Mouse (Mus musculus): Measurements from ENCODE around the gene Atg4c. TPM values are rescaled to one million over a fixed set of nuclear protein-coding genes. Genes with fewer than 3 reads are reported as not detected.

The Atg4c gene
- polyA plus RNA-seq, 1 experiment from 2014 or later = 11.3 TPM

DNA sequence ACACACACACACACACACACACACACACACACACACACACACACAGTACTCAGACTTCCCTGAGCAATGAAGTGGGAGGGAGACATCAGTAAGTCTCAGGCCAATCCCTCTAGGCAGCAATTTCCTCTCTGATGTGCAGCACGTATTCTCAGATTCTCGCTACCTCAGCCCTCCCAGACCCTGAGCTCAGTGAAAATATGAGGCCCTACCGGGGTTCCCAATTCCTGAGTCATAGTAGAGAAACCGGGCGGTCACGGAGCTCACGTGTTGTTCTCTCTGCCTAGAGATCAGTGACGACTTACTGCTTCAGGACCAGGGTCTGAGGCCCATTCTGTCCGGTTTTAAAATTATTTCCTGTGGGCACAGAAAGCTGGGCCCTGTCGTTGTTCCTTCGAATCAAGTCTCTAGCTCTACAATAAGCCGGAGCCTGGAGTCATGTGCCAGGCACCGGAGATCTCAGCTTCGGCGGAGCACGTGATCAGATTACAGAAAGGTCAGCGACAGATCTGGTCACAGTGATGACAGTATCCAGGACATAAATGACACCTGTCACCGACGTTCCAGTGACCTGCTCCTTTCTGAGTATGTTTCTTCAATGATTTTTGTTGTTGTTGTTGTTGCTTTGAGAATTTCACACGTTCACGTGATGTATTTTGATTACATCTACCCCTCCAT lies 14.2 kb upstream of the Atg4c start:
- ATAC-seq (ENCODE audit: insufficient read depth) = 0 out of 2 replicates have a peak, but pooled peaks have one; percentile 23
- WGBS = 53% methylated on average over 21 of the region's 21 CpGs
- H3K9me3 ChIP-seq (ENCODE audit: low read depth, low read length) = no peaks in the 10 kb centered on the region

DNA sequence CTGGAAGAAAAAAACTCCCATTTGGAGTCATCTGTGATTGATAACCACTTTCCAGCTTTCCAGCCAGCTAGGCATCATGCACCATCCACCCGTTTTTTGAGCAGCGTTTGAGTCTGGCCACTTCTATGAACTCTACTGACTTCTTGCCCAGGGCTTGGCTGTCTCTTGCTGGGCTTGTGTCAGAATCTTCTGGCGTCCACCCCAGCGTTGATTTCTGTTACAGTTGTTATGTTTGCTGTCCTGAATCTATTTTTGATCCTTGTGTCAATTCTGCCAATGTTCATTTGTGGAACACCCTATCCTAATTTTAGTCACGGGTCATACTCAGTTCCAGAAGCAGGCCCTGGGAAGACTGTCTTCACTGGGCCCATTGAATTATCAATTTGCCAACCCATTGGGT lies 12.8 kb upstream of the Atg4c start:
- H3K4me1 ChIP-seq (ENCODE audit: insufficient read depth) = no peaks in the 10 kb centered on the region
- 63% methylated on average over 5 of the region's 5 CpGs for WGBS
- H3K9me3 ChIP-seq (ENCODE audit: low read depth, low read length) = no peaks in the 10 kb centered on the region
- no peak overlapping the region for H3K27ac ChIP-seq (ENCODE audit: low read depth)
- no peak overlapping the region for H3K4me2 ChIP-seq
- H3K27me3 ChIP-seq (ENCODE audit: insufficient read depth, low read length) = no peaks in the 10 kb centered on the region
- no peak overlapping the region for H3K9ac ChIP-seq
- no peak for ATAC-seq (ENCODE audit: insufficient read depth)
- H3K36me3 ChIP-seq (ENCODE audit: insufficient read depth) = no peaks in the 10 kb centered on the region
- DNase-seq = no peak
- no peak overlapping the region for H3K4me3 ChIP-seq (ENCODE audit: low read depth, low read length)
- no peak for TF ChIP-seq CTCF (IDR thresholded peaks at IDR 0.05; ENCODE audit: low read depth)

More for the DNA sequence above, 14.2 kb upstream of the Atg4c start:
- Histone ChIP-seq H3K36me3 (ENCODE audit: insufficient read depth) (no peaks in the 10 kb centered on the region), H3K27ac (ENCODE audit: low read depth) (no peak overlapping the region), H3K4me3 (ENCODE audit: low read depth, low read length) (no peak overlapping the region), H3K4me2 (no peak overlapping the region), H3K27me3 (ENCODE audit: insufficient read depth, low read length) (no peaks in the 10 kb centered on the region), H3K9ac (no peak overlapping the region), H3K4me1 (ENCODE audit: insufficient read depth) (no peaks in the 10 kb centered on the region)
- DNase-seq = no peak
- TF ChIP-seq CTCF (IDR thresholded peaks at IDR 0.05; ENCODE audit: low read depth) = no peak

DNA sequence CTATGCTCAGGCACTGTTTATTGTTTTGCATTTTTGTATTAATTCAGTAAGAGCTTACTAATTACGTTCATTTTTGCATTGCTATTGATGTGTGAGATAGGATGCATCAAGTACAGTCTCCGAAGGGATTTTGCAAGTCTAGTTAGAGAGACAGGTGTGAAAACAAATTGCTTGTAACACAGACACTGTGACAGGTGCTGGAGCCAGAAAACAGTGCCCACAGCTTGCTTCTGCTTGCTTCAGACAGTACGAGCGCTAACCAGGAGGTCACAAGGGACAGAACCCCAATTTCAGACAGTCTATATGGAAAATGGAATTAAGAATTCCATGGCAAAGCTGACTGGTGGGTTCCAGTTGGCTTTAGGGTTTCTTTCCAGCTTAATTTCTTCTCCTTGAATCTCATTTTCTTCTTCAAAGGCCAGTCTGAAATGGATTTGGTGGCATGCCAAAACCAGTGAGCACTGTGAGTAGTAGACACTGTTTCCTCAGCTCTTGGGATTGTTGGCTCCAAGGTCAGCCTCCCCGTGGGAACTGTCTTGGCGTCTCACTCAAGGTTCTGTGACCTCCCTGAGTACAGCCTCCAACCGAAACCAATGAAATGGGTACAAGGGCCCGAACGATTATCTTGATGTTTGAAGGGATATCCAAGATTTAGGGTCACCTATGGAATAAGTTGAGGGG lies 11.9 kb upstream of the Atg4c start:
- no peak for TF ChIP-seq CTCF (IDR thresholded peaks at IDR 0.05; ENCODE audit: low read depth)
- no peaks in the 10 kb centered on the region for H3K36me3 ChIP-seq (ENCODE audit: insufficient read depth)

DNA sequence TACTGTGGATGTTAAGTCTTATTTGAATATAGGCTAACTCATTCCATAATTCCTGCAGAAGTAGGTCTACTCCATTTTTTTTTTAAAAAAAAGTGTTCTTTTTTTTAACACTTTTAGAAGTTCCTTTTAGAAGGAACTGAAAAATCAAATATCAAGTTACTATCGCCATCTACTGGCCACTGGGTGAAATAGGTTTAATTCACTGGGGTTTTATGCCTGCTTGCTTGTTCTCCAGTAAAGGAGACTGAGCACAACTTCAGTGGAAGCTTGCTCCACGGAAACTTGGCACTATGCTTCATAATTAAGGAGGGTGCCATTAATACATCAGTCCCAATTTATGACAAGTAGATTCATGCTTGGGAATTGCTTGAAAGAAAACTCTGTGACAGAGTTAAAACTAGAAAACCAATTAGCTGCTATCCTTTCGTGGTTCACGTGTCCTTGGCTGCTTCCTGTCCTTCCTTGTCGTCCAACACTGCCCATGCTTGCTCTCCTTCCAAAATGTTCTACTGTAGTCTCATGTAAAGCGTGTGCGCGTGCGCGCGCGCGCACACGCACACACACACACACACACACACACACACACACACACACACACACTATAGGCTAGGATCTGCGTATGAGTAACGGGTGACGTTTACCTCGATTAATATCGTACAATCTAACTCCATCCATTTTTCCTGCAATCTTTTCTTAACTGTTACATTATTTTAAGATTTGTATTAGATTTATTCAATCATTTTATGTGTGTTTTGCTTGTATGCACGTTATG lies 10.9 kb upstream of the Atg4c start:
- DNase-seq (peak; percentile 91), ATAC-seq (ENCODE audit: insufficient read depth) (0 out of 2 replicates have a peak, but pooled peaks have one; percentile 23)
- H3K4me3 ChIP-seq (ENCODE audit: low read depth, low read length) = no peak overlapping the region
- no peaks in the 10 kb centered on the region for H3K4me1 ChIP-seq (ENCODE audit: insufficient read depth)
- 76% methylated on average over 20 of the region's 20 CpGs for WGBS
- H3K36me3 ChIP-seq (ENCODE audit: insufficient read depth) = no peaks in the 10 kb centered on the region
- no peak overlapping the region for H3K9ac ChIP-seq
- no peak overlapping the region for H3K4me2 ChIP-seq
- peak; percentile 70 for TF ChIP-seq CTCF (IDR thresholded peaks at IDR 0.05; ENCODE audit: low read depth)
- H3K27me3 ChIP-seq (ENCODE audit: insufficient read depth, low read length) = no peaks in the 10 kb centered on the region
- H3K27ac ChIP-seq (ENCODE audit: low read depth) = no peak overlapping the region
- H3K9me3 ChIP-seq (ENCODE audit: low read depth, low read length) = no peaks in the 10 kb centered on the region

More for the DNA sequence above, 11.9 kb upstream of the Atg4c start:
- no peaks in the 10 kb centered on the region for H3K4me1 ChIP-seq (ENCODE audit: insufficient read depth)
- DNase-seq (peak; percentile 56), ATAC-seq (ENCODE audit: insufficient read depth) (no peak)
- no peak overlapping the region for H3K9ac ChIP-seq
- no peaks in the 10 kb centered on the region for H3K9me3 ChIP-seq (ENCODE audit: low read depth, low read length)
- H3K4me2 ChIP-seq = no peak overlapping the region
- 66% methylated on average over 9 of the region's 9 CpGs for WGBS
- no peak overlapping the region for H3K4me3 ChIP-seq (ENCODE audit: low read depth, low read length)
- H3K27ac ChIP-seq (ENCODE audit: low read depth) = no peak overlapping the region
- no peaks in the 10 kb centered on the region for H3K27me3 ChIP-seq (ENCODE audit: insufficient read depth, low read length)

DNA sequence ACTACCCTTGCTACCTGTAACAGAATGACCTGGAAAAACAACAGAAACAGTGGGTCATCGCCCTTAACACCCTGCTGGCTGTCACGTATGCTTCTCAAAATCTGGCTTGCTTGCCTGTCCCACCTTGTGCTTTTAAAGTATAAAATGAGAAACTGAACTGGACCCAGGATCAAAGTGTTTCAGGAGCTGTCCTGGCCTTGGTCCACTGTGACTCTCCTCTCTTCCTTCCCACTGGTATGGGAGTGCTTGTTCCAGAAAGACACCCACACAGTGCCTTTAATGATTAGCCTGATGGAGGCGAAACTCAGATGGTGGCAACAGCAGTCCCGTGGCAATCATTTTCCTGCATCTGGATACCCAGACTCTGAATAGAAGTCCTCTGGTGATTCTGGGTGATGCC lies 9.1 kb upstream of the Atg4c start:
- Histone ChIP-seq H3K9ac (no peak overlapping the region), H3K4me3 (ENCODE audit: low read depth, low read length) (no peak overlapping the region), H3K9me3 (ENCODE audit: low read depth, low read length) (no peaks in the 10 kb centered on the region), H3K4me2 (no peak overlapping the region), H3K27ac (ENCODE audit: low read depth) (no peak overlapping the region), H3K27me3 (ENCODE audit: insufficient read depth, low read length) (no peaks in the 10 kb centered on the region), H3K36me3 (ENCODE audit: insufficient read depth) (no peaks in the 10 kb centered on the region), H3K4me1 (ENCODE audit: insufficient read depth) (no peaks in the 10 kb centered on the region)
- ATAC-seq (ENCODE audit: insufficient read depth) = no peak
- DNase-seq = no peak
- no peak for TF ChIP-seq CTCF (IDR thresholded peaks at IDR 0.05; ENCODE audit: low read depth)
- 66% methylated on average over 4 of the region's 4 CpGs for WGBS

DNA sequence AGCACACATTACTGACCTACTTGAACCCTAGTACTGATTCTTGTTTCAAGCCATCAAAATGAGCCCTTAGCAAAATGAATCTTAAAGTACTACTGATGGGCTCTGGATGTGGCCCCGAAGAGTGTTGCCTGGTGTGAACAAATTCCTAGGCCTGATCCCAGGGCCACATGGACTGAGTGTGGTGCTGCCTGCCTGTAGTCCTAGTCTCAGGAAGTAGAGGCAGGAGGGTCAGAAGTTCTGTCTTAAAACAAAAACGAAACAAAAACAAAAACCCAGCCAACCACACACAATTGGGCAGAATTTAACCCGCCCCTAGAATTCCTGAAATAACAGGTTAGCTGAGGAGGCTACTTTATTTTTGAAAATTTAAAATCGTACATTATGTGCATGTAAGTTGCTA lies 8.4 kb upstream of the Atg4c start:
- TF ChIP-seq CTCF (IDR thresholded peaks at IDR 0.05; ENCODE audit: low read depth) = no peak
- ATAC-seq (ENCODE audit: insufficient read depth) = no peak
- Histone ChIP-seq H3K4me1 (ENCODE audit: insufficient read depth) (no peaks in the 10 kb centered on the region), H3K36me3 (ENCODE audit: insufficient read depth) (no peaks in the 10 kb centered on the region), H3K4me3 (ENCODE audit: low read depth, low read length) (no peak overlapping the region), H3K9ac (no peak overlapping the region), H3K27ac (ENCODE audit: low read depth) (no peak overlapping the region), H3K9me3 (ENCODE audit: low read depth, low read length) (no peaks in the 10 kb centered on the region), H3K27me3 (ENCODE audit: insufficient read depth, low read length) (no peaks in the 10 kb centered on the region), H3K4me2 (no peak overlapping the region)
- 74% methylated on average over 4 of the region's 4 CpGs for WGBS
- no peak for DNase-seq

Data from lung, embryonic 14.5 days (tissue).